Mouse (Mus musculus) lung, embryonic 14.5 days (tissue): ENCODE measurements around the gene Prl2c1. TPM values are rescaled to one million over a fixed set of nuclear protein-coding genes. Genes with fewer than 3 reads are reported as not detected.
"Not testable (repeated sequence)": the region's sequence is repeated elsewhere in the genome, so short reads cannot be mapped to it uniquely, and the experiment has no call there.

ENCODE experiments used
- ATAC-seq: fragments of 200-750 bp; cut with Nextera tagmentation; 2 replicates; pipeline ENCODE4 v1.8.0; 2017; ENCODE audit warnings: mild to moderate bottlenecking, moderate TSS enrichment, moderate library complexity; ENCODE audit not compliant: insufficient read depth
- DNase-seq: peaks from one replicate; pipeline ENCODE4 v3.0.0-alpha.2; 2015
- H3K27ac ChIP-seq: fragments of 300-500 bp; sonication (generic); 2 replicates; pipeline ENCODE4 v1.5.1; 2014; ENCODE audit warnings: low read depth, mild to moderate bottlenecking, moderate library complexity
- H3K27me3 ChIP-seq: fragments of 300-500 bp; sonication (generic); 2 replicates; pipeline ENCODE4 v1.6.1; 2014; ENCODE audit warnings: low read length, control low read depth; ENCODE audit not compliant: insufficient read depth
- H3K36me3 ChIP-seq: fragments of 300-500 bp; sonication (generic); 2 replicates; pipeline ENCODE4 v1.6.1; 2014; ENCODE audit warnings: control low read depth; ENCODE audit not compliant: insufficient read depth
- H3K4me1 ChIP-seq: fragments of 300-500 bp; sonication (generic); 2 replicates; pipeline ENCODE4 v1.6.1; 2014; ENCODE audit warnings: antibody characterized with exemption, control low read depth; ENCODE audit not compliant: insufficient read depth
- H3K4me2 ChIP-seq: fragments of 300-500 bp; sonication (generic); 2 replicates; pipeline ENCODE4 v1.6.1; 2014; ENCODE audit warnings: mild to moderate bottlenecking
- H3K4me3 ChIP-seq: fragments of 300-500 bp; sonication (generic); 2 replicates; pipeline ENCODE4 v1.5.1; 2014; ENCODE audit warnings: low read depth, low read length
- H3K9ac ChIP-seq: fragments of 300-500 bp; sonication (generic); 2 replicates; pipeline ENCODE4 v1.6.1; 2014
- H3K9me3 ChIP-seq: fragments of 300-500 bp; sonication (generic); 2 replicates; pipeline ENCODE4 v1.6.1; 2016; ENCODE audit warnings: low read depth, low read length, control low read depth
- CTCF ChIP-seq: IDR thresholded peaks from 2 replicates; pipeline ENCODE4 v1.5.1; 2016; ENCODE audit warnings: antibody characterized with exemption, low read depth
- WGBS: fragments of 180-500 bp; shearing (Covaris S2); extraction: QIAGEN DNeasy Blood & Tissue Kit; methylation state at CpG from one replicate; pipeline ENCODE4 v1.1.7; 2014; 5-methylcytosine and 5-hydroxymethylcytosine counted together
- polyA plus RNA-seq: library from polyadenylated mRNA; unstranded; fragments of >200 nt; fragmentation: Nextera tagmentation; extraction: Ambion mirVana; gene quantifications from 2 replicates; pipeline ENCODE4 v1.2.1, GENCODE M21; 2014

Gene Prl2c1
- not detected in 2 replicates for polyA plus RNA-seq

DNA sequence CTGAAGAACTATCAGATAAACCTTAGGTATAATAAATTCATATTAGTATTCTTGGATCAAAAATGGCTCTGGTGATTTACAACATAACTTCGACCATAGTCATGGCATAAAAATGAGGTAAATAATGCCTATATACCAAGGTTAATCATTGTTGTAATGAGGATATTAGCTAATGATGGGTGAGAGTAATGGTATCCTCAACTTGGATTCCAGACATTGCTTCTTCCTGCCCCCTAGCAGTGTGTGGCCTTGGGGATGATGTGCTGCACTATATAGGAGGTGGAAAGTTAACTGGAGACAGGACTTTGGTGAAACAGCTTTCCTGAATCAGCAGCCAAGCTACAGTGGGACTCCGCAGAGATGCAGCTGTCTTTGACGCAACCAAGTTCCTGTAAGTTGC is at the start of gene Prl2c1:
Gene Prl2c1 (plus strand): TSS at position 301 of the 400 bp plus-strand sequence.
- Histone ChIP-seq H3K36me3 (no peaks in the 10 kb centered on the region), H3K4me2 (no peak within 1 kb of the TSS), H3K27ac (no peak within 1 kb of the TSS), H3K4me1 (no peaks in the 10 kb centered on the region), H3K9ac (no peak within 1 kb of the TSS), H3K9me3 (no peaks in the 10 kb centered on the region), H3K4me3 (no peak within 1 kb of the TSS), H3K27me3 (no peaks in the 10 kb centered on the region)
- 80% methylated on average over 3 of the region's 3 CpGs for WGBS
- DNase-seq (no peak), ATAC-seq (no peak)
- no peak for TF ChIP-seq CTCF

DNA sequence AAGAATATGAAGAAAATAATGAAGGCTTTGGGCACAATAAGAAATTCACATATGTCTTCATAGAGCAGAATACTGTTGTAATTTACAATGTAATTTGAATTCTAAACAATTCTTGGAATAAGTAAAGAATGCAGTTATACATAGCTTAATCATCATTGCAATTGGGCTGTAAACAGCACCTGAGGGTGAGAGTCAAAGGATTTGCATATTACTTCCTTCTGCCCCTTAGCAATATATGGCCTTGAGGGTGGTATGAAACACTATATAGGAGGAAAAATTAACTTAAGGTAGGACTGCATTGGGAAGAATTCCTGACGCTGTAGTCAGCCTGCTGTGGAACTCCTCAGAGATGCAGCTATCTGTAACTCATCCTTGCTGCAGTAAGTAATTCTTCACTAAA is 47.8 kb upstream of the Prl2c1 start, which contains the start of gene Prl2a1:
Gene Prl2a1 (plus strand): TSS at position 301 of the 400 bp plus-strand sequence.
- Histone ChIP-seq H3K4me3 (no peak within 1 kb of the TSS), H3K36me3 (no peaks in the 10 kb centered on the region), H3K4me1 (no peaks in the 10 kb centered on the region), H3K9me3 (no peaks in the 10 kb centered on the region), H3K27ac (no peak within 1 kb of the TSS), H3K9ac (no peak within 1 kb of the TSS), H3K27me3 (no peaks in the 10 kb centered on the region), H3K4me2 (no peak within 1 kb of the TSS)
- no peak for DNase-seq
- no peak for ATAC-seq
- WGBS = 62% methylated on average over 1 of the region's 1 CpGs
- no peak for TF ChIP-seq CTCF

DNA sequence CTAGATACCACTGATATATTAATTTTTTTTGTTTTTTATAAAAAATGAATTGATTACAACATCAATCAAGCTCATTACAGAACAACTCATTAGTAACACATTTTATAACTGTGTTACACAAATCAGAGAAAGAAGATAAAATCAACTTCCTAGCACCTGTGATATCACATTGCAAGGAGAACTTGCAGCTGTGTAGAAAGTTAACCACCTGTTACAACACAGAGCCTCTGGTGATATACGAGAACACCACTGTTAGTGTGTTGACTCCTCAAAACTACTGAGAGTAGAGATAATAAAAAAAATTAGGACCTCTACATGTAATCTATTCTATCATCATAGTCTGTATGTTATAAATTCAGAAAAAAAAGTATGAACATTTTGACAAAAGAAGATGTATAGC is 46.4 kb upstream of the Prl2c1 start:
- no peaks in the 10 kb centered on the region for H3K36me3 ChIP-seq
- no peaks in the 10 kb centered on the region for H3K27me3 ChIP-seq
- no peak for TF ChIP-seq CTCF
- WGBS = 71% methylated on average over 1 of the region's 1 CpGs
- H3K9me3 ChIP-seq = no peaks in the 10 kb centered on the region
- no peak overlapping the region for H3K4me2 ChIP-seq
- DNase-seq (no peak), ATAC-seq (no peak)
- H3K27ac ChIP-seq = no peak overlapping the region
- no peaks in the 10 kb centered on the region for H3K4me1 ChIP-seq
- H3K4me3 ChIP-seq = no peak overlapping the region
- no peak overlapping the region for H3K9ac ChIP-seq

DNA sequence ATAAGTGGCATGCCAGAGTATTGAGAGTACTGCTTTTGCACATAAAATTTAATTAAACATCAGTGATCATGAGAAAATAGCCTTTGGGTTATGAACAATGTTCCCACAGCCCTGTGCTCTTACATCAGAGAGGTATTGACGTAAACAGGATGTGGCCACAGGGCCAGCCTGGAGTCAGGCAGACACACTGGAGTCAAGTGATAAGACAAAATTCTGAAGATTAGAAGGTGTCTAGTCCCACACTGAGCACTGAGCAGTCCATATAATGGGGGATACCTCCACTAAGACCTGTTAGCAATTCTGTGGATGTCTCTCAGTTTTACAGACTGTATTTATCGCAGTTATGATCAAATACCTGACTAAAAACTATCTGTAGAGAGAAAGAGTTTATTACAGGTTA is 55.1 kb downstream of the Prl2c1 start:
- not testable (repeated sequence) for H3K27ac ChIP-seq, H3K4me3 ChIP-seq, DNase-seq, H3K9me3 ChIP-seq, H3K4me2 ChIP-seq, H3K36me3 ChIP-seq, H3K4me1 ChIP-seq, ATAC-seq, H3K27me3 ChIP-seq, H3K9ac ChIP-seq
- WGBS = 88% methylated on average over 2 of the region's 2 CpGs

Other genes starting within 250 kb of the Prl2c1 start
- not detected in 2 replicates for gene Prl7b1, start 238.8 kb upstream of the Prl2c1 start, polyA plus RNA-seq
- not detected in 2 replicates for gene Prl7a1, start 206.8 kb upstream of the Prl2c1 start, polyA plus RNA-seq
- gene Prl7a2, start 181.3 kb upstream of the Prl2c1 start, polyA plus RNA-seq = not detected in 2 replicates
- gene Prl7d1, start 132.6 kb upstream of the Prl2c1 start, polyA plus RNA-seq = not detected in 2 replicates
- not detected in 2 replicates for gene Prl7c1, start 68.5 kb upstream of the Prl2c1 start, polyA plus RNA-seq
- not detected in 2 replicates for gene Prl2a1, start 47.7 kb upstream of the Prl2c1 start, polyA plus RNA-seq
- not detected in 2 replicates for gene Prl4a1, start 166.9 kb downstream of the Prl2c1 start, polyA plus RNA-seq